Mouse (Mus musculus): ENCODE data around the gene Fam189a2.

Fam189a2 gene

GRCm38 (mm10) chr19:24024131-24024530 lies 6.7 kb downstream of the Fam189a2 start:
- DNase-seq: no peak

- DNase-seq: no peak
Measured at GRCm38 (mm10) chr19:24023351-24023750, 7.5 kb downstream of the Fam189a2 start.

- no peak for DNase-seq
Measured at GRCm38 (mm10) chr19:24022771-24023170, 8.0 kb downstream of the Fam189a2 start.

- no peak for DNase-seq
Measured at GRCm38 (mm10) chr19:24022301-24022700, 8.5 kb downstream of the Fam189a2 start.

- no peak for DNase-seq
Measured at GRCm38 (mm10) chr19:24020736-24021135, 10.1 kb downstream of the Fam189a2 start.

GRCm38 (mm10) chr19:24019609-24020008 lies 11.2 kb downstream of the Fam189a2 start:
- DNase-seq: no peak

- DNase-seq: no peak
Measured at GRCm38 (mm10) chr19:24018396-24018795, 12.4 kb downstream of the Fam189a2 start.

- no peak for DNase-seq
Measured at GRCm38 (mm10) chr19:24017892-24018291, 12.9 kb downstream of the Fam189a2 start.

- no peak for DNase-seq
Measured at GRCm38 (mm10) chr19:24017427-24017826, 13.4 kb downstream of the Fam189a2 start.

GRCm38 (mm10) chr19:24016706-24017386 lies 14.0 kb downstream of the Fam189a2 start:
- peak; percentile 43 for DNase-seq

- no peak for DNase-seq
Measured at GRCm38 (mm10) chr19:24013241-24013640, 17.6 kb downstream of the Fam189a2 start.

GRCm38 (mm10) chr19:24012479-24012878 lies 18.3 kb downstream of the Fam189a2 start:
- no peak for DNase-seq

- peak; percentile 8 for DNase-seq
Measured at GRCm38 (mm10) chr19:24007638-24008360, 23.0 kb downstream of the Fam189a2 start.

- DNase-seq: peak; percentile 10
Measured at GRCm38 (mm10) chr19:24007002-24007637, 23.7 kb downstream of the Fam189a2 start.

- no peak for DNase-seq
Measured at GRCm38 (mm10) chr19:23995766-23996399, 34.9 kb downstream of the Fam189a2 start.

GRCm38 (mm10) chr19:23988166-23988565 lies 42.7 kb downstream of the Fam189a2 start:
- DNase-seq: no peak

GRCm38 (mm10) chr19:23987291-23987690 lies 43.5 kb downstream of the Fam189a2 start:
- no peak for DNase-seq

- DNase-seq: no peak
Measured at GRCm38 (mm10) chr19:23984186-23984585, 46.6 kb downstream of the Fam189a2 start.

- no peak for DNase-seq
Measured at GRCm38 (mm10) chr19:23980598-23980997, 50.2 kb downstream of the Fam189a2 start.

- DNase-seq: no peak
Measured at GRCm38 (mm10) chr19:23977901-23978443, 52.8 kb downstream of the Fam189a2 start.

GRCm38 (mm10) chr19:23972881-23973649 lies 57.8 kb downstream of the Fam189a2 start:
- DNase-seq: peak; percentile 50

- no peak for DNase-seq
Measured at GRCm38 (mm10) chr19:23971391-23971790, 59.4 kb downstream of the Fam189a2 start.
